Mouse (Mus musculus) heart, postnatal 36 days (tissue): ENCODE results near the gene Ankrd39. TPM values are rescaled to one million over a fixed set of nuclear protein-coding genes. Genes with fewer than 3 reads are reported as not detected.
A peak's percentile ranks its signal among the peaks of the same experiment; 100 is the strongest.

Experiments used
- DNase-seq, 2 experiments: peaks; one replicate each; pipeline ENCODE4 v3.0.0; 2021 to 2022
- intact Hi-C: fragments of 180-260 bp; cut with DNase I; formaldehyde crosslinking; loops from one replicate; pipeline ENCODE4 v1.15.1; 2025
- total RNA-seq, 2 experiments: library from RNA; stranded (reverse); gene quantifications; 2 replicates each; pipeline ENCODE4 v1.2.3; 2021

Gene Ankrd39
- total RNA-seq, 2 experiments from 2014 or later = 7.3 to 7.8 TPM

DNA sequence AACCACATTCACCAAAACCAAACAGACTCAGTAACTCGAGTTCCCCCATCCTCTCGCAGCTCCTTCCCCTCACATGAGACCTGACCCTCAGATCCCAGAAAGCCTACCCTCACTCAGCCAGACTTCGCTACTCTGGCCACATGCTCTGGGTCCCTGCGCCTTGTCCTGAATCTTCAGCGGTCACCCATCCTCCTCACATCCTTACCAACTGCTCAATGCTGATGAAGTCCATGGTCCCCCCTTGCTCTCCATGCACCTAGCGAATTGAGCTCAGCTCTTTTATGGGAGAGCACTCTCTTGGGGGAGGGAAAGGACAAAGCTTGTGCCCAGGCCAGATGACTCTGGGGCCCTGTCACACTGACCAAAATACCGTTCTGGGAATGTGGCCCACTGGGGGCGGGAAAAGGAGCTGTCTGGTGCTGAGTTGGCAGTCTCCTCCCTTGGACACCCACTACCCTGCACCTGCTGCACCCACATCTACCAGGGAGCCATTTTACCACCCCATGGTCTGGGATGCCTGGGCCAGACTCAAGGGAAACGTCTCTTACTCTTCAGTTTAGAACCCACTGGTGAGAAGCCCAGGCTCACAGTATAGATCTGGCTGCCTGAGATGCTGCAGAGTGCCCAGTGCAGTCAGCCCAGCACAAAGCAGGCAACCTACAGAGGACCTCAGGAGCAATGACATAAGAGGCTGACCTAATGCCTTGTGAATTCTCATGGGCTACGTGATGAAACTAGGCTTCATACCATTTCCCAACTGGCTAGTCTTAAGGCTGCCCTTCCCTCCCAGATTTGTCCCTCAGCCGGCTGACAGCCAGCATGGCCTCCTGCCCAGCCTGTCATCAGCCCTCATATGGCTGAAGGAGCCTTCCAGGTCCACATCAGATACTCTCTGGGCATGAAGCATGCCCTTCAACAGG, 11.5 kb downstream of the Ankrd39 start:
- intact Hi-C loops = no loop called here
- DNase-seq = peak; percentile 57 to 65

DNA sequence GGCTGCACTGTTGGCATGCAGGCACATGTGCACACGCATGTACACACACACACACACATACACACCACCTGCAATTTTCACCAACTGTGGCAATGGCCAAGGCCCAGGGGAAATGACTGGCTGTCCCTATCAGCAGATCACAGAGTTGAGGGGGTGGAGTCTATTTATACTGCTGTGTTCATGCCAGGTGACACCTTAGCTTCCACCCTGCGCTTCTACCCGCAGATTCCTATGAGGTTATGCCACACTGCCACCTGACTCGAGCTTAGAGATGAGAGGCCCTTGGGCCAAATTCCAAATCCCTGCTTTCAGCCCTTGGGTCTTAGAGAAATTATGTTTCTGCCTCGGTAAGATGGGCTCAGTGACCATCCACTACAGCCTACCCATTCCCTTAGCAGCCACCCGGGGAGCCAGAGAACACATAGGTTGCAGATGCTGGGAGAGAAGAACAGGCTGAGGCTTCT, 12.6 kb downstream of the Ankrd39 start:
- intact Hi-C loops = no loop called here
- peak in 1 of 2 experiments; percentile 43 for DNase-seq

DNA sequence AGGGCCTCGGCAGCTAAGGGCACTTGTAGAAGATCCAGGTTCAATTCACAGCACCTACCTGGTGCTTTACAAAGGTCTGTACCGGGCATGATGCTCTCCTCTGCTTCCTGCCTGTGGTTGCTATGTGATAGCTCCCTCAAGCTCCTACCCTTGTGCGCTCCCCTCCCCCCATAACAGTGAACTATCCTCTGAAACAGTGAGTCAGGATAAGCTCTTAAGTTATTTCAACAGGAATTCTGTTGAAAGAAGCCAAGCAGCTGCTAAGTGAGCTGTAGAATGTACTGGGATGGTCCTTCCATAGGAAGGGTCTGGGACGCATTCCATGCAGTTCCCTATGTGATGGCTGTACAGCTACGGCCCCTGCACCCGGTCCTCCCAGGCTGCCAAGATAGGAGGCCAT, 13.7 kb downstream of the Ankrd39 start:
- no peak for DNase-seq
- intact Hi-C loops = no loop called here

DNA sequence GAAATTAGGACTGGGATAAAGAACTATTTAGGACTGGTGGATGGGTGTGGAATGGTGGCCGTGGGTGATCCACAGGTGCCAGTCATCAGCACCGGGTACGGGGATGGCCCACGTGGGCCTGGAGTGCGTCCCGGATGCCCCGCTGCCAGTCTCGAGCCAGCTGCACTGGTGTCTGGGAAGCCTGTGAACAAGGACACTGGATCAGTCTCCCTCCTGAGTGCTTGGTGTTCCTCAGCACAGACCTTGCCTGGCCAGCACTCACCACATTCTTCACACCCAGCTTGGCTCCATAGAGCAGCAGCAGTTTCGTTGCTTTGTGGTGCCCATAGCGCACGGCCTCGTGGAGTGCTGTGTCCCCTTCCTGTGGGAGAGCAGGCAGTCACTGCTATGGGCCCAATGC, 15.8 kb downstream of the Ankrd39 start:
- intact Hi-C loops = no loop called here
- DNase-seq = no peak

DNA sequence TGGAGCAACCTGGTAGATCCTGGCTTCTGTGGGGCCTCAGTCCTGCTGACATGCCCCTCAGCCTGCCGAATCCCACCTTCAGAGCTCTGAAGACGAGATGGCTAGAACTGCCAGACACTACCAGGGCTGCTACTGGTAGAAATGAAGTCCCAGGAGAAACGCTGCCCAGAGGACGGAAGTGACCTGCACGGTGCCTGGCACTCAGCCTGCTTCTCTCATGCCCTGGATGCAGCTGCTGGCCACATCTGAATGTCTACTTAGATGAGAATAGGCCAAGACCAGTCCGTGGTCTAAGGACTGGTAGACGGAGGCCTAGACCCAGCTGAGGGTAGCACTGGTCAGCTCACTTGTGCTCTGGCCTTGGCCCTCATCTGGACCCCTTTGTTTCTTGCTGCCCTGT, 16.3 kb downstream of the Ankrd39 start:
- no peak for DNase-seq
- intact Hi-C loops = no loop called here

DNA sequence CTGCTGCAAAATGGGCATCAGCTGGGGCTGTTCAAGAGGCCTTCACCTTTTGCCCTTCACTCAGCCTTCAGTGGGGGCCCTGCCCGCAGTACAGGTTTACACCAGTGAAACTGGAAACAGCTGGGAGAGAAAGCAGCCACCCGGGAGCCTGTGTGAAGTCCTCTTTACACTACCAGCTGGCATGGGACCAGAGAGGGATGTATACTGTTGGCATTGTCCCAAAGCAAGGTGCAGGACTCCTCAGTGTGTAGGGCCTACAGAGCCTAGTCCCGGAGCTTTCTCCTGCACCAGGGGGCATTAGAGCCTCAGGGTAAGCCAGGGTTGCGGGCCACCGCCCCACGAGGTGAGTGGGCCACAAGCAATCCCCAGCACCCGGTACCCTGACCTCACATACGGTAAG, 16.8 kb downstream of the Ankrd39 start:
- intact Hi-C loops = no loop called here
- no peak for DNase-seq

DNA sequence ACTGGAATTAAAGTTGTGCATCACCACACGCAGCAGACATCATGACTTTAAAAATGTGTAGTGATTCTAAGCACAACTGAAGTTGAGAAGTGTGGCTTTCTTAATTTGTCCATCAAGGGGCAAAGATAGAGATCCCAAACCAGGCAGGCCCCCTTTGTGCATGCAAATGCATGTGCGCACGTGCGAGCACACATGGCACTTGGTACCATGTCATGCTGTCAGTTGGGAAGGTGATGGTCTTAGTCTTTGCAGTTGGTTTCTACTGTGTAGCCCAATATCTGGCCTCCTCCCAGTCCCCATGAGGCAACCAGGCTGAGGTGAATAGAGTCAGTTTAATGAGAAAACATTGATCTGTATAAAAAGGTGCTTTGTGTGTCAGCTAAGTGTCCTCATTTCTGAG, 17.4 kb downstream of the Ankrd39 start:
- intact Hi-C loops = no loop called here
- no peak for DNase-seq

DNA sequence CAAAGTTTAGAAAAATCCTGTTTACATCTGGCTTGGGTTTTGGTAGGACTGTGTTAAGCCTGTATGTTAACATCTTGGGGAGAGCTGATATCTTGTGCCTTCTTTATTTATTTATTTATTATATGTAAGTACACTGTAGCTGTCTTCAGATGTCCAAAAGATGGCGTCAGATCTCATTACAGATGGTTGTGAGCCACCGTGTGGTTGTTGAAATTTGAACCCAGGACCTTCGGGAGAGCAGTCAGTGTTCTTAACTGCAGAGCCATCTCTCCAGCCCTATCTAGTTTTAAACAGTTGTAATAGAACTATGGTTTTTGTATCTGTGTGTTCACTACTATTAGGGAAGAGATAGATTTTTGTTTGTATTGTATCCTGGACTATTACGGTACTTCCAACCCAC, 18.0 kb downstream of the Ankrd39 start:
- DNase-seq = no peak

DNA sequence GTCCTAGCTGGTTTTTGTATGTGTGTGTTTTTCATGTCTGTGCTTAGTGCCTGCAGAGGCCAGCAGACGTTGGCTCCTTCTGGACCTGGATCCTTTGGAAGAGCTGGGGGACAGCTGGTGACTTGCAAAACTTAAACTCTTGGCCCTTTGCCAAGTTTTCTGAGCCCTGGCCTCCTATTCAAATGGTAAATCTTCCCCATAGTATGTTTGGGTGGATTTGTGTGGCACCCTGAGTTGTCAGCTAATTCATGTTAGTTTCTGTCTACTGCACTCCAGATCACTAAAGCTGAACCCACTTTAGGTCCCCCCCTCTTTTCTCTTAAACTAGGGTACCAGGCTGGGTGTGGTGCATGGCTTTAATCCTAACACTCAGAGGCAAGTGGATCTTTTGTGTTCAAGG, 18.9 kb downstream of the Ankrd39 start:
- intact Hi-C loops = no loop called here
- DNase-seq = no peak

More for the DNA sequence above, 18.0 kb downstream of the Ankrd39 start:
- intact Hi-C loops = no loop called here

DNA sequence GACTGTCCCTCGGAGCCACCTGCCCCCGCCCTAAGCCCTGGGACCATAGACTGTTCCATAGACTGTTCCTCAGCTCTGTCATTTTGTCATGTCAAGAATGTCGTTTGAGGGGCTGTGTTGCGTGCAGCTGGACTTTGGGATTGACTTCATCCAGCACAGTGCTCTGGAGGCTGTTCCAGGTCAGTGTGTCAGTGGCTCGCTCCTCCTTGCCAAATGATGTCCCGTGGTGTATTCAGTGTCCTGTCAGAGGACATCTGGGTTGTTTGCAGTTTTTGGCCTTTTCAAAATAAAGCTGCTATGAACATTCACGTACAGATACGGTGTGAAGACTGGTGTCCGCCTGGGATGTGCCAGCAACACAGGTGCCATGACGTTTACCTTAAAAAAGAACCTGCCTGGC, 20.3 kb downstream of the Ankrd39 start:
- intact Hi-C loops = no loop called here
- DNase-seq = no peak

DNA sequence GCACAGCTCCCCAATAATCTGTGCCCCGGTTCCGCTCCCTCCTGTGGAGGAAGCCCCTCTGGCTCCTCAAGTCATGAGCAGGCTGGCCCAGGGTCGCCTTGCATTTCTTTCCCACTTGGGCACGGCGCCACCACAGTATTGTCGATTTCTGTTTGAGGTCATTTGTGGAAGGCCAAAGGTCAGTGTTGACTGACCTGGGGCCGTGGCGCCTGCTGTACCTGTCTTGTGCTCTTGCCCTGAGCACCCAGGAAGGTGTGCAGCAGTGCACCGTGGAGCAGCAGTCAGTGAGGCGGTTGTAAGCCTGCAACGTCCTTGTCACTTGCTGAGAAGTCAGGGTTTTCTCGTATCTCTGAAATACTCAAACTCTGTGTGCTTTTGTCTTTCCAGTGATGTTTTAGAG, 21.5 kb downstream of the Ankrd39 start:
- intact Hi-C loops = no loop called here
- DNase-seq = no peak

DNA sequence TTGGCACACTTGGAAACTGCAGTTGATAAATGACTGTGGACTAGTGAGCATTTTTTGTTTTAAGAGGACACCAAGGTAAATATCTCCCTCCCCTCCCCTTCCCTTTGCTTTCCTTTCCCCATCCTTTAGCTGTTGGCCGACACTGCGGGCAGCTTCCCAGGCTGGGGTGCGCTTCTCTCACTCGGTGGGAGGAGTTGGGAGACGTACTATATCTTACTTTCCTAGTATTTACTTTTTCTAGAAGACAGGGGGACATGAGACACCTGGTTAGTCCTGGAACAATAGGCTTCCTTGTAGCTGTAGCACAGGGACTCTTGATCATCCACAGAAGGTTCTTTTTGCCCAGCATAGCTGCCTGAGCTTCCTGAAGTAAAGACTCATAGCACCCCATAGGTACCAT, 23.2 kb downstream of the Ankrd39 start:
- intact Hi-C loops = no loop called here
- DNase-seq = no peak

DNA sequence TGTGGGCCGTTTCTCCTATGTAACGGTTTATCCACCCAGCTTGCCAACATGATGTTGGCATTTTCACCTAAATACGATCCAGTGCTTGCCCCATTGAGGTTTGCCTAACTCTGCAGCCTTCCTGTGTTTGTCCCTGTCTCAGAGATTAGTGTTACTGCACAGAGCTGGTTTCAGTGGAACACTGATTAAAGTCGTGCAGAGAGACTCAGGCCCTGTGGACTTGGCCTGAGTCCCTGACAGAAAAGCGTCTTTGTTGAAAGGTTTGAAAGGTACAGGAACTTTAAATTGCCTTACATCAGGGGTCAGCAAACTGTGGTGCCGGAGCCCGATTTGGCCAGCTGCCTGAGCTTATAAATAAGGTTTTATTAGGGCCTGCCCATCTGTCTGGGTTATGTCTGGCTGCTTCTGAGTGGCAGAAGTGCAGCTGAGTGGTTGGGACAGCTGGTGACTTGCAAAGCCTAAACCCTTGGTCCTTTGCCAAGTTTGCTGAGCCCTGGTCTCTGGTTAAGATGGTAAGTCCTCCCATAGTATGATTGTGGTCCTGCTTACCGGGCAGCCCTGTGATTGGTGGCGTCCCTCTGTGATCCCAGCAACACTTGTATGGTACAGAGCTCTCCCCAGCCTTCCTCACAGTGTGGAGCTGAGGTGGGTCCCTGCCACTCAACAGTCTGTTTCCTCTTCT, 23.8 kb downstream of the Ankrd39 start:
- intact Hi-C loops = no loop called here
- no peak for DNase-seq

DNA sequence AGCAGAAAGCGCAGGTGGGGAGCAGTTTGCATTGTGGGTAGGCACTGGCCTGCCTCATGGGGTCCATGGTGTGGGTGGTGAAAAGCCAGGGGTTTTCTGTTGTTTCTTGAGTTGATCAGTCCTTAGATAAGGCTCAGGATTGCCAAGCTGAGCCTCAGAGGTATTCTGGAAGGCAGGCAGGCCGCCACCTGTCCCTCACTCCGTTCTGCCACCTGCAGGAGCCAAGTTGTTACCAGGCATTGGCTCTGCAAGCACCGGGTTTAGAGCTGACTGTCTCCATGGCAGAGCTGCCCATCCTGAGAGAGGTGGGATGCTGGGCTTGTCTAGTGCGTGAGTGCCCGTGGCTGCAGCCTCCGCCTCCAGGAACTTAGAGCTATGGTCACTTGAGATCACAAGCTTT, 25.0 kb downstream of the Ankrd39 start:
- intact Hi-C loops = no loop called here

DNA sequence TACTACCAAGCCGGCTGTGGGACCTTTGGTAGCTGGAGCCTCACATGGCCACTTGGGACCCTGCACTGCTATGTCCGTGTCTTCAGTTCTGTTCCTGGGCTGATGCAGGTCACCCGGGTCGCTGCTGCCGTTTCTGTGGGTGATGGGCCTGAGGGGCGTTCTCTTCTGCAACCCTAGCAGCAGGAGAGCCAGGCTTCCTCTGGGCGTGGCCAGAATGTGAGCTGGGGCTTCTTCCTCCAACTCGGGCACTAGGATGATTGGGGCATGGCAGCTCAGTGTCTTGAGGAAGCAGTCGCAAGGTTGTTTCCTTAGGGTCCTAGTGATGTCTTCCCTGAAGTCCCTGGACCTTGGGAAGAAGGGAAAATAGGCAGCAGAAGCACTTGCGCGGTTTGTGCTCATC, 27.6 kb downstream of the Ankrd39 start:
- intact Hi-C loops = no loop called here
- no peak for DNase-seq

More for the DNA sequence above, 25.0 kb downstream of the Ankrd39 start:
- no peak for DNase-seq

DNA sequence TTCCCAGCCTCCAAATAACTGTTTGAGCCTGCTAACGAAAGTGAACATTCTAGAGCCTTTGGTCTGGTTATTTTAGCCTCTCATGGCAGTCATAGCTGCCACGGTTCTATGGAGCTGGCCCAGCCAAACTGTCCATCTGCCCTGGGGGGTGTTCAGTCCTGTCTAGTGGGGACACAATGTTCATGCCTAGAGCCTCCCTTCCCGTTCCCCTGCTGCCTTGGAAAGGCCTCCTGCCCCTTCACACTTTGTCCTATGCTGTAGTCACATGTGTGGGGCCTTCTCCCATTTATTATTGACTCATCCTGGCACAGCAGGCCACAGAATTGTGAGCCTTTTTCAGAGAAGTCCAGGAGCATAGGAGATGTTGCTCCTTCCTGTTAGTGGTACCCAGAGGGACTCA, 29.0 kb downstream of the Ankrd39 start:
- intact Hi-C loops = no loop called here
- no peak for DNase-seq

DNA sequence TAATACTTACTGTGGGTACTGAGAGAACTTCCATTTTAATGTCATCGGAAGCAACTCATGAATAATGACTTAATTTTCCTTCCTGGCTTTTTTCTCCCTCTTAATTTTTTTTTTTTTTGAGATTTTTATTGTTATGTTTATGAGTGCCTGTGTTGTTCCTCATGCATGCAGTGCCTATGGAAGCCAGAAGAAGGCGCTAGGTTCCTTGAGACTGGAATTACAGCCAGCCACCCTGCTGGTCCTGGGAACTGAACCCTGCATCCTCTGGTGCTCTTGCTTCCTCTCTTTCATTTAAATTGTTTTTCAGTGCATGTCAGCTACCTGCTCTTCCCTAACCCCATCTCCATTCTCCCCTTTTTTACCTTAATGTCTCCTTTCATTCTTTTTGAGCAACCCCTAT, 33.5 kb downstream of the Ankrd39 start:
- intact Hi-C loops = loop anchor here (5.0 kb wide), 1 partner anchor 146 kb away; the partner anchor contains the start of gene Kansl3

DNA sequence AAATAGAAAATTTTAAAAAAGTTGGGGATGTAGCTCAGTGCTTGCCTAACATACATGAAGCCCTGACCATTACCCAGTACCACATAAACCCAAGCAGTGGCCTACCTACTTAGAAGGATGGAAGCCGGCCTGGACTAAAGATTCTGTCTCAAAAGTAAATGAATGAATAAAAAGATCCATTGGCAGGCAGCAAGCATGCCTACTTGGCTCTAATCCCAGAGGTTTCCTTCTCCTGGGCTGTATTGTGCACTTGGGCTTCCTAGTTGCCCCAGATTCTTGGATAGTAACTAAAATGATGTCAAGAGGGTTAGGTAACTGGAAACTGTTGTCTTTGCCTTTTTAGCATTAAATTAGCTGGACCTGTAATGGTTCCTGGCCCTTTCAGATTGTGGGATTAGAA, 33.9 kb downstream of the Ankrd39 start:
- intact Hi-C loops = loop anchor here (5.0 kb wide), 1 partner anchor 146 kb away; the partner anchor contains the start of gene Kansl3
- peak in 1 of 2 experiments; percentile 10 for DNase-seq

More for the DNA sequence above, 33.5 kb downstream of the Ankrd39 start:
- peak in 1 of 2 experiments; percentile 4 for DNase-seq

DNA sequence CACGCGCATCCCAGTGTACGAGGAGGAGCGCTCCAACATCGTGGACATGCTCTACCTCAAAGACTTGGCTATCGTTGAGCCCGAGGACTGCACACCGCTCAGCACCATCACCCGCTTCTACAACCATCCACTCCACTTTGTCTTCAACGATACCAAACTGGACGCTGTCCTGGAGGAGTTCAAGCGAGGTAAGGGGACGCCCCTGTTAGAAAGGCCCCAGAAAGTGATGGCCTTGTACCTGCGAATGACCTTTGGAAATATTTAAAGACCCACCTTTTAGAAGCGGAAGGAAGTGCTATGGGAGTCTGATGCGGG, 34.3 kb downstream of the Ankrd39 start:
- no peak for DNase-seq
- intact Hi-C loops = loop anchor here (5.0 kb wide), 1 partner anchor 146 kb away; the partner anchor contains the start of gene Kansl3

DNA sequence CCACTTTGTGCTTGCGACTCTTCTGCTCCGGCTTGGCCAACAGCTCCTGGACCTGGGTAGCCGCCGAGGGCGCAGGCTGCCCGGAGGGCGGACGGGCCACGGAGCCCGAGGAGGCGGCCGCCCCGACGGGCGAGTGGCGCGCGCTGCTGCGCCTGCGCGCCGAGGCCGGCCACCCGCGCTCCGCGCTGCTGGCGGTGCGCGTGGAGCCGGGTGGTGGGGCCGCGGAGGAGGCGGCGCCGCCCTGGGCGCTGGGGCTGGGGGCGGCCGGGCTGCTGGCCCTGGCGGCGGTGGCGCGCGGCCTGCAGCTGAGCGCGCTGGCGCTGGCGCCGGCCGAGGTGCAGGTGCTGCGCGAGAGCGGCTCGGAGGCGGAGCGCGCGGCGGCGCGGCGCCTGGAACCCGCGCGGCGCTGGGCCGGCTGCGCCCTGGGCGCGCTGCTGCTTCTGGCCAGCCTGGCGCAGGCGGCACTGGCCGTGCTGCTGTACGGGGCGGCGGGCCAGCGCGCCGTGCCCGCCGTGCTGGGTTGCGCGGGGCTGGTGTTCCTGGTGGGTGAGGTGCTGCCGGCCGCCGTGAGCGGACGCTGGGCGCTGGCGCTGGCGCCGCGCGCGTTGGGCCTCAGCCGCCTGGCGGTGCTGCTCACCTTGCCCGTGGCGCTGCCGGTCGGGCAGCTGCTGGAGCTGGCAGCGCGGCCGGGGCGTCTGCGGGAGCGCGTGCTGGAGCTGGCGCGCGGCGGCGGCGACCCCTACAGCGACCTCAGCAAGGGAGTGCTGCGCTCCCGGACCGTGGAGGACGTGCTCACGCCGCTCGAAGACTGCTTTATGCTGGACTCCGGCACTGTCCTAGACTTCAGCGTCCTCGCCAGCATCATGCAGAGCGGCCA, 34.9 kb downstream of the Ankrd39 start:
- peak; percentile 36 to 64 for DNase-seq
- intact Hi-C loops = loop anchor here (5.0 kb wide), 1 partner anchor 145 kb away; the partner anchor contains the start of gene Kansl3
